Mouse (Mus musculus) layer of hippocampus, adult 9-10 months (tissue): ENCODE data around the gene Gm14325.
"Not testable (repeated sequence)": the region's sequence is repeated elsewhere in the genome, so short reads cannot be mapped to it uniquely, and the experiment has no call there.

Source experiments
- DNase-seq: peaks from one replicate; pipeline ENCODE4 v3.0.0; 2022; ENCODE audit warnings: low spot score

Gene Gm14325

DNA sequence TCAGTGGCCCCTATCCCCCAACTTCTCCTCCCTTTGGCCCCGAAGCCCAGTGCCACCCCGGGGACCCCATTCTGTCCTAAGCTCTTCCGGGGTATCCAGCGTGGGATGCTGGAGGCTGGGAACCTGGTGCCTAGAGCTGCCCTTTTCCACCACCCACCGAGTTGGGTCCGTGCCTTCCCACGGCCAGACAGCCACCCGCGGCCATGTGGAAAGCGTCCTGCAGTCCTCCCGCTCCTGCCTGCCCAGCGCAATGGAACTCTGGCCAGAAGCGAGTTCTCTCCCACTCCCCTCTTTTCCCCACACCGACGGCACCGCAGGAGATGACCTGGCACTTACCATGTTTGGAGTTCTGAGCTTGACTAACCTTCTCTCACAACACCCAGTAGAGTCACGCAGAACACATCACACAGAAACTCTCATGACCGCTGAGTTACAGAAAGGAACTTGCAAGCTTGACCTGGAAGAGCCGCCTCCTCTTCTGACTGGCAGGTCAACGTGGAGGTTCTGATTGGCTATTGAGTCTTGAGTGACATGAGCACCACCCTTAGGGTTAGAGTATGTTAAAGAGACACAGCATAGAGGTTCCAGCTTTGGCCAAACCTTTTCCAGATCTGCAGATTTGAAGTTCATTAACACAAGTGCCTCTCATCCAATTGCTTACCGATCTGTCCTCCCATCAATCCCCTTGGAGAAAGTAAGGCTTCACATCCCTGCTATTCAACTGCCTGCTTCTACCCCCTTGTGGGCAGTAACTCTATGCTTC lies at the start of gene Gm14325:
Gene Gm14325, minus strand, starts transcription at position 436 of the 763 bp plus-strand sequence.
- peak; percentile 78 for DNase-seq

DNA sequence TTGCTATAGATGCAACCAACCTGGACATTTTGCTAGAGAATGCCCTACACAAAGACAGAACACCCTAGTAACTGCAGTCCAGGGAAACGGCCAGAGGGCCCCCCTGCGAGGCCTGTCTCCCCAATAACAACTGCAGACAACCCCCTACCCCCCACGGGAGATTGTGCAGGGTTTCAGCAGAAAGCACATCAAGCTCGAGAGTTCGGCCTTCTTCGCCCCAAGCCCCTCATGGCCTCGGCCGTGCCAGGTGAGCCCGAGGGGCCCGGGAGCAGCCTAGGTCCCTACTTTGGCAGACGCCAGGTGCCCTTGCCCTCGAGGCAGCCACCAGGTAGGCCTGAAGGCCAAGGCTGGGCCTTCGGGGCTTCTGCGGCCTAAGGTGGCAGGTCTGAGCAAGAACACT lies 47.6 kb upstream of the Gm14325 start:
- DNase-seq = not testable (repeated sequence)

DNA sequence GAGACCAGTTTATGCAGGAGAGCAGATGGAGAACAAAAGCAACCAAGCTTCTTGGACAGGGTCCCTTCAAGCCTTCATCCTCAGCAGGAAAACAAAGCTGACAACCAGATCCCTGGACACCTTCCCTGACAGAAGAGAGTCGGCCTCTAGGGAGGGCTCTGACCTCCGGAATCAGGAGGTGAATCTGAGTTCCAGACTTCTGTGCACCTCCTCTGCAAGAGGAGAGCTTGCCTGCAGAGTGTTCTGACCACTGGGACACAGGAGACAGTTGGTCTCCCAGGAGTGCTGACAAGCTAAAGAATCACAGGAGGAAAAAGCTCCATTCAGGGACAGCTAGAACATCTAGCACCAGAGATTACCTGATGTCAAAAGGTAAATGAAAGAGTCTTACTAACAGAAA lies 22.1 kb upstream of the Gm14325 start:
- not testable (repeated sequence) for DNase-seq

DNA sequence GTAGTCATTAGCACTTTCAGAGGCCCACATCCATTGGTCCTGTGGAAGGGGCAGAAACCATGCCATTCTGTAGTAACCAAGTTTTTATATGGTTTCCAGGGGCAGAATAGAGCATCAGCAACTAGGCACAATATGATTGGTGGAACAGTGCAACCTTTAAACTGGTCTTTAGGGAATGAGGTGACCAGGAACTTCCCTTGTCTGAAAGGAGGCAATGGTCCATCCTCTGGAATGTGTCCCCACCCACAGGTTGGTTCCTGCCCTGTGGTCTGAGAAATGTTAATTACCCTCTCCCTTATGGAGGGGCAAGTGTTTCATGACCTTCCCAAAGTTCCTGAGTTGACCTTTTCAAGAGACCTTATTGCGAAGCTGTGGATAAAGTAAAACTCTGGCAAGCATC lies 3.5 kb upstream of the Gm14325 start:
- DNase-seq = not testable (repeated sequence)

DNA sequence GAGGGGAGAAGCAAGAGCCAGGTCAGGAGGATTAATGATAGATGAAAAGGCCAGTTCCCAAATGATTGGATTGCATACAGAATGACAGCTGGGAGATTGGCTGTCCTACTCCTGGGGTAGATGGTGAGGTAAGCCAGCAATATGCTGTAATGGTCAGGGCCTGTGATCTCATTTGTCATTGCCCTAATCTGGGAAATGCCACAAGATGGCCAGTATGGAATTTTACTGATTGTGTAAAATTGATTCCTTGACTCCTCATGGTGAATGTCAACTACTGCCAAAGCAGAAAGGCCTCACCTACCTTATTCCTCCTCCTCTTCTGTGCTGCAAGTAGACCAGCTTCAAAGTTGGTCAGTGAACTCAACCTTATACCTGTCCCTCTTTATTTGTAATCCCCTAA lies 3.4 kb downstream of the Gm14325 start:
- DNase-seq = not testable (repeated sequence)

DNA sequence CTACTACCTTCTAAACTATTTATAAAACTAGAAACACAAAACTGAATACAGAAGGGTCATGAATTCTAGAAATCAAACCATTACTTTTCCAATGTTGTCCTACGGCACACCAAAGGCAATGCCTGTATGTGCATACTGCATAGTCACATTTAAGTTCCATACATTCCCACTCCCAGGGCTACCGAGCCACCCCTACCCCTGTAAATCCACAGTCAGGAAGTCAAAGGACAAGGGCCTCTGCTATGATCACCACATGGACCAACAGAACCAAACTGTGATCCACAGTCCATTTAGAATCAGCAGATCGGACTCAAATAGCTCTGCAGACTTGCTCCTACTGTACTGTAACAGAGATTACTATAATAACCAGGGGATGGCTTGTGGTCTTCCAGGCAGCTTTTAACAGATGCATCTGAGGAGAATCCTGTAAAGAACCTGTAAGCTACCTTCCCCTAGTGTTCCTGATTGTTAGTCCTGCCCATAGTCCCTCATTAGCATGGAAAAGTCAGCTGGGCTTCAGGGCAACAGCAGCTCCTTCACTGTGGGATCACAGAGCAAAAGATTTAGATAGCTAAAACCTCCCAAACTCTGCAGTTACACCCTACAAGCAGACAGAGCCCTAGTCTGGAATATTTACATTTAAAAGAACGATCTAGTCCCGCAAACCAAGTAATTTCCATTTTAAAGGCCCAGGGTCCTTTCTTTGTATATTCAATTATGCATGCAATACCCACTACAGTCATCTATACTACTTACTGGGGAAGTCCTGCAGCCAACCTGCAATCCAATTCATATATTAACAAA lies 4.2 kb downstream of the Gm14325 start:
- not testable (repeated sequence) for DNase-seq

DNA sequence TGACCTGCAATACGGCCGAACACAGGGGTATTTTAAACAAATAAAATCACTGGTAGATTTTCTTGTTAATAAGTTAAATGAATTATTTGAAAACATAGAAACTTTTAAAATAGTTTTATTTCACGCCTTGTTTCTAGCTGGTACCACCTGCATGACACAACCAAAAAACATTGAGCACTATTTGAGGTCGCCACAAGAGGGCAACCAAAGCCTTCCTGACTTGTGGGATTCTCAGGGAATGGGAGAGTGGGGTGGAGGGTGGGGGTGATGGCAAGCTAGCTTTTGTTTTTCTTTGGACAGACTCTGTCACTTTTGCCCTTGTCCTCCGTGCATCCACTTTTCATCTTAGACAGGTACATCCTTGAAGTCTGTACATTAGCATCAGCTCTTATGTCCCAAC lies 18.2 kb downstream of the Gm14325 start:
- not testable (repeated sequence) for DNase-seq

DNA sequence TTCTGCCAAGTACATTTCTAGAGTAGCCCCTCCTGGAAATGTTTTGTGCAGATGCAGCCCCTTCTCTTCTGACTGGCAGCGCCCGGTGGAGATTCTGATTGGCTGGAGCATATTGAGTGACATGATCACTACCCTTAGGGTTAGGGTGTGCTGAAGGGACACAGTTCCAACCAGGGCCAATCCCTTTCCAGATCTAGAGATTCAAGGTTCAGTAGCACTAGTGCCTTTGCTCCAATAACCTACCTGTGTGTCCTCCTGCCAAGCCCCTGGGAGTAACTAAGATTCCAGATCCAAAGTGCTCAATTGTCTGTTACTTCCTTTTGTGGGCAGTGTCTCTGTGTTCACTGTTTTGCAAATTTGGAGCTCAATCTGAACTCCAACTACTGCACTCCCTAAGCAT lies 34.0 kb downstream of the Gm14325 start:
- not testable (repeated sequence) for DNase-seq

DNA sequence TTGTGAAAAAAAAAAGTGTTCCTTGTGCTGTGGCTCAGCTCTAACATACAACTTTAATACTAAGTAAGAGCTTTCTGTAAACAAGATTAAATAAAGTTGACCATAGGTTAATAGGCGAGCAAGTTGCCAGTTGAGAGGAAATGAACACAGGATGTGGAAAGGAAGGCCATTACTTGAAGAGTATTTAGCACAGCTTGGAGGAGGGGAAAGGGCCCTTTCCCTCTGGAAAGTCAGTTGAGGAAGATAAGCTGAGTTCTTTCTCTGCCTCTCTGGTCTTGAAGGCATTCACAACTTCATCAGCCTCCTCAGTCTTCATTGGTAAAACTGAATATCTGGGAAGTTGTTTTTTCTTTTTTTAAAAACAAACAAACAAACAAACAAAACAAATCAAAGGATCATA lies 52.8 kb downstream of the Gm14325 start:
- DNase-seq = not testable (repeated sequence)
